Mouse (Mus musculus) A20 (cell line): ENCODE measurements around the gene Ankrd49.
A peak's percentile ranks its signal among the peaks of the same experiment; 100 is the strongest.

Experiments used
- DNase-seq: peaks from one replicate; pipeline ENCODE4 v3.0.0-alpha.2; 2011; ENCODE audit warnings: low read depth, low spot score

Gene Ankrd49

GRCm38 (mm10) chr9:14750901-14751502 is 33.7 kb downstream of the Ankrd49 start:
- no peak for DNase-seq

DNA sequence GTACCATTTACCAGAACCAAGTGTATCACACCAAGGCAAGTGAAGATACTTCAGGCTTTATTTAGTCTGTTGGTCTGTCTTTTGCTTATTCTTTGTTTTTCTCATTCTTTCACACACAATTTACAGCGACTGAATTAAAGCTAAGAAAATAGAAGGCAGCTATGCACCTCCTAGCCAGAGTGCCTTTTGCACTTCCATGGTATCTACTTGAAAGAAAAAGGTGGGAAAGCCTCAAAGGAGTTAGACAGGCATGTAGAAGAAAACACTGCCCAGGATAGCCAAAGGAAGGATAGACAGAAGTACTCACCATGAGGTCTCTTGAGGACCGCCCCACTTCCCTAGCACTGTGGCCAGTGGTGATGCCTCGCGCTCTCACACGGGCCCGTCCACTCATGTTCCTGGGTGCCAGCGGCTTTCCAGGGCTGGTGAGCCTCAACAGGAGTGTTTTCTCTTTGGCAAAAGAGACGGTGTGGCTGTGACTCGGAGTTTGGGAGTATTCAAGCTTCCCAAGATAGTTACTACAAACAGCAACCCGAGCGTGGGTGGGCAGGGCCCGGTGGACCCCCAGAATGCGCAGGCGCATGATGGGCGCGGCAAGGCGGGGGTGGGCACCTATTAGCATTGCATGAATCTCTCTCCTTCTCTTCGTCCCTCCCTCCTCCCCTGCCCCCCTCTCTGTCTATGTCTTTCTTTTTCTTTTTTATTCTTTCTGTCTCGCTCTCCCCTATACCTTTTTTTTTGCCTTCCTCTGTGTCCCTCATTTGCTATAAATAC is 44.3 kb downstream of the Ankrd49 start, which contains the start of gene Piwil4:
Gene Piwil4, minus strand, starts transcription at position 583 of the 774 bp plus-strand sequence.
- no peak for DNase-seq

GRCm38 (mm10) chr9:14739498-14740150 is 45.0 kb downstream of the Ankrd49 start:
- DNase-seq, result peak; percentile 17

- DNase-seq, result no peak
Observed at GRCm38 (mm10) chr9:14730941-14731541, 53.6 kb downstream of the Ankrd49 start.
